Mouse (Mus musculus) skeletal muscle tissue, adult 2 months (tissue): ENCODE data around the gene Cdkn2a.

Experiments
- DNase-seq: peaks from one replicate; pipeline ENCODE4 v3.0.0-alpha.2; 2012; ENCODE audit warnings: low read depth, low spot score

Gene Cdkn2a

DNA sequence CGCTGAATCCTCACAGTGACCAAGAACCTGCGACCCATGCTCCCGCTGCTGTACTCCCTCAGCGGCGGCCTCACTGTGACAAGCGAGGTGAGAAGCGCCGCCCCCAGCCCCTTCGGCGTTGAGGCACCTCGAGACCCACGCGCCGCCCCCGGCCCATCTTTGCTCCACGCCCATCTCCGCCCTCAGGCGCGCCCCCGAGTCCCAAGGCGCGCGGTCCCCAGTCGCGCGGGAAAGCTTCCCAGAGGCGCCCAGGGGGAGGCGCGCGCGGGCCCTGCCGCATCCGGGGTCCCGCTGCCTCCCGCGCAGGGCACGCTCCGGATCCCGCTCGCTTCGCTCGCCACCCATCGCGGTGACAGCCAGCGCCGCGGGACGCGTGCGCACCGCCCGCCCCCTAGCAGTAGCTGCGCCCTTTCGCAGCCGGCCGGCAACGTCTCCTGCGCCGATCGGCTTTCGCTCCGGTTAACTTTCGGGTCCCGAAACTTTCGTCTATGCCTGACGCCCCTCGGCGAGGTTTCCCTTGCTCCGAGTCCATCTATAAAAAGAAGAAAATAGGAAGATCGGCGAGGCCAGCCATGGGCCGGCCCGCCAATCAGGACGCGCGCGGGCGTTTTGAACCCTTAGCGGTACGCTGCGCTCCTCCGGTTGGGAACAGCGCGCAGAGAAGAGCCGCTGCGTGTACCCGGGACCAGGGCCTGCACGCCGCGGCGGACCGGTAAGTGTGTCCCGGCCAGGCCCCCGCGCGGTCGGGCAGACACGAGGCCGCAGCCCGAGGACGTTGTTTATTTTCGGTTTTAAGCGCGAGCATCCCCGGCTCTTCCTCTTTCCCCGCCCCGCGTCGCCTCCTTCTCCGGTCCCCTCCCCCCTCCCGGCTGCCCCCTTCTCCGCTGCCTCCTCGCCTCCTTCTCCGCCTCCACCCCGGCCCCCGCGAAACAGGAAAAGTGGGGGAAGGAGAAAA, at the start of gene Cdkn2a:
Cdkn2a (minus strand) TSS at position 168 of the 955 bp plus-strand sequence.
- DNase-seq: no peak

DNA sequence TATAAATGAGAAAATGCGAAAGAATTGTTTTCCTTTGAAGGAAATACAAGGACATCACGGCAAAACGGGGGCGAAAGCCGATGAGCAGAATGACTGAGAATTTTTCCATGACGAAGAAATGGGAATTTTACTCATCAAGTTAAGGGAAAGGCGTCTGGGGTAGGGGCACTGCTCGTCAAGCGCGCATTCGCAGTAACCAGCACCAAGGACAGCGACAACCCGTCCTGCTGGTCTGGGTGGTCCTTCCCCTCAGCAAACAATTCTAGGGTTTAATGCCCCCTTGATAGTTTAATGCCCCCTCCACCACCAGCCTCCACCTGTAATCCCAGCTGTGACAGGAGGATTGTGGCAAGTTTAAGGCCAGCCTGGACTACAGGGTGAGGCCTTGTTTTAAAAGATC, 19.0 kb upstream of the Cdkn2a start:
- DNase-seq: no peak

DNA sequence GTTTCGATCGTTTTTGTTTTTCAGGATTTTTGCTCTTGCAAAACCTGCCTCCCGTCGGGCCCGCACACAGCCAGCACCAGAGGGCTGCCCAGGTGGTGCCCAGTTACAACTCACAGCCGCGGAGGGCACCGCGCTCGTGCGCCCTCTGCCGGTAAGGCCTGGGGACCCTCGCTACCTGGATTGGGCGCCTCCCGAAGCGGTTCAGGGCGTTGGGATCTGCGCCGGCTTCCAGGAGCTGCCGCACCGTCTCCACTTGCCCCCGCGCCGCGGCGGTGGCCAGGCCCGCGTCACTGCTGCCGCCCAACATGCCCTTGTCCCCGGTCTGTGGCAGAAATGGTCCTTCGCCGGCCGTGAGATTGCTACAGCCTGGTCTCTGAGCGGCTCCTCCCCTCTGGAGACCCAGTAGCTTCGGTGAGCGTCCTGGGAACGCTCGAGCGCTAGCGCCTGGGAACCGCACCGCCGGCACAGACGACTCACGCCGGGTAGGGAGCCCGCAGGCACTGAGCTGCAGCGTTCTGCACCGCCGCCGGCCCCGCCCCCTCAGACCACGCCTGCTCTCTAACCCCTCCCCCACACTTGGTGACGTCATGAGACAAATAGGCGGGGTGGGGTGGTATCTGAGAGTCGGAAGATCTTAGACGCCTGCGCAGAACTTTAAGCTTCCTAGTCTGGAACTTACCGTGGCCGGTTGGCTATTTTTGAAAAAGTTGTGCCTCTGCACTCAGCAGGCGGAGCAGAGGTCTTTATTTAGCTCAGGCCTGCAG, 16.2 kb upstream of the Cdkn2a start, which contains the start of gene Cdkn2b:
Cdkn2b (minus strand) TSS at position 549 of the 764 bp plus-strand sequence.
- peak; percentile 93 for DNase-seq

DNA sequence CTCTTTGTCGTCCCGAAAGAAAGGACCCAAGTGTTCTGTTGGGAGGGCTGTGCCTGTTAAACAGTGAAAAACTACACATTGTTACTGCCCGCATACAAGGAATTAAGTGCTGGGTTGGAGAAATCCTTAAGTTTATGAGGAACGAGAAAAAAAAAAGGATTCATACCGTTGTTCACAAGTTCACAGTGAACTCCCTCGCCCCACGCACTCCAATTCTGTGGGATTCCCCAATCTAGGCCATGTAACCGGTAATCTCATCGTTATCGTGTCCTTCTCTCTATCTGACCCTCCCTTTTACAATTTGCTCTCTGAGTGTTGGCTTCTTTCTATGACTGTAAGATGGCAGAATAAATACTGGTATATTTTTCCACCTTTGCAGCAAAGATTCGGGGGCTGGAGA, 15.5 kb upstream of the Cdkn2a start:
- no peak for DNase-seq

- DNase-seq: no peak
Measured at GRCm38 (mm10) chr4:89308001-89308400, 13.5 kb upstream of the Cdkn2a start.

GRCm38 (mm10) chr4:89306798-89307365, 12.4 kb upstream of the Cdkn2a start:
- no peak for DNase-seq

DNA sequence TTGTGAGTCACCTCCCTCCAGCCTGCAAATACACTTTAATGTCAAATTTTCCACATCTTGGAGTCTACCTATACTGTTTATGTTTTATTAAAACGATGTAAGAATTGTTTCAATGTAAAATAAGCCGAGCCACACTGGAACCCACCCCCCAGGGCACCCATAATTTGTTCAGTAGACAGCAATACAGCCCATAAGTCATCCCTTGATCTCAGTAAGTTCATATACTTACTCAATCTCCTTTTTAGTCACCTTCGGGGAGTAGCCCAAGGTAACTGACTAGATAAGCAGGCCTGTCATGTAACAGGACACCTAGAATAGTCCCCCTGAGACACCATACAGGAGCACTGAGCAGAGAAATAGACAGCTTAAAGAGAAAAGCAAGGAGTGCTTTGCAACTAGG, 11.2 kb upstream of the Cdkn2a start:
- no peak for DNase-seq

DNA sequence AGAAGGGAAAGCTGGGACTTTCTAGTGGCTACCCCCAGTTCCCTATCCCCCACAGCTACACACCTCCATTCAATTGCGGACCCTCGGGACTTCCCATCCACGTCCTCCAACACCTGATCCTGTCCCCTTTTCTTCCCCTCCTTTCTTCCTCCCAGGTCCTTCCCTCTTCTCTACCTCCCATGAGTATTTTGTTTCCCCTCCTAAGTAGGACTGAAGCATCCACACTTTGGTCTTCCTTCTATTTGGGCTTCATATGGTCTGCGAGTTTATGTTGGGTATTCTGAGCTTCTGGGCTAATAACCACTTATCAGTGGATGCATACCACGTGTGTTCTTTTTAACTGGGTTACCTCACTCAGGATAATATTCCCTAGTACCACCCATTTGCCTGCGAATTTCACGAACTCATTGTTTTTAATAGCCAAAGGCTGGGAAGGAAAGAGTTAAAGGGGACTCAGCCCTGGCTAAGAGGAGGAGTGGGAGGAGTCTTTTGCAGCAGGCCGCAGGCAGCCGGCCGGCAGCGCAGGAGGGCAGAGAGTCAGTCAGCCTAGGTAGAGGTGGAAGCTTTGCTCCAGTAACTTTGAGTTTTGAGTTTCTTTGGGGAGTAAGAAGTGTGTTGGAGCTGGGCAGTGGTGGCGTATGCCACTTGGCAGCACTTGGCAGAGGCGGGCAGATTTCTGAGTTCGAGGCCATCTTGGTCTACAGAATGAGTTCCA, 9.0 kb upstream of the Cdkn2a start:
- DNase-seq: no peak

- DNase-seq: no peak
Measured at GRCm38 (mm10) chr4:89302129-89302528, 7.7 kb upstream of the Cdkn2a start.

- no peak for DNase-seq
Measured at GRCm38 (mm10) chr4:89299721-89300120, 5.3 kb upstream of the Cdkn2a start.

DNA sequence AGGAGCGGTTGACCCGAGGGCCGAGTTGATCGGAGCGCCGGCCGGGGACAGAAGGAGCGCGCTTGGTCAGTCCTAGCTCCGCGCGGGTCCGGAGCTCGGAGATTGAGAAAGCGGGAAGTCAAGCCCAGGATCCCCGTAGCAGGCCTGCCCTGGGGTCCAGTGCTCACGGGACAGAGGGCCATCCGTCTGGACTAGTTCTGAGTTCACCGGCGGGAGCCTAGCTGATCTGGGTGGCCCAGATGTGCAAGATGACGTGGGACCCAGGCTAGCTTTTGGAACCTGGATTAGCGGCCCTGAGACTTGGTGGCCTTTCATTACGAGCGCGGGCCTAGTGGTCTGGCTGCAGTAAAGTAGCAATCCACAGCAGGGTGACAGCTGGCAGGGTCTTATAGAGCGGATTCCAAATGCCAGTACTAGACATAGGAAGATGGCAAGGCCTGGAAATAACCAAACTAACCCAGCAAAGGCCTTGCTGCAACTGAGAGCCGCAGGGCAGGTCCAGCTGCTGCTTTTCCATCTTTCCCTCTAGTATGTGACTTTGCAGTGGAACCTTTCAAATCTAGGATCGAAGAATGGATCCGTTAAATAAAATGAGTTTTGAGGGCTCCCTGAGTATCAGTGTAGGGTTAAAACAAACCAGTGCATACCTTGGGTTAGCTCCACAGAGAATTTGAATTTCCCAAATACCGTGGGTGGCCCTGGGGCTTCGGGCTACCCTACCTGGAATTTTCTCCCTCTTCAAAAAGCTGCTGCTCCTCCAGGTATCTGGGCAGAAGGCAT, 1.2 kb upstream of the Cdkn2a start:
- no peak for DNase-seq

DNA sequence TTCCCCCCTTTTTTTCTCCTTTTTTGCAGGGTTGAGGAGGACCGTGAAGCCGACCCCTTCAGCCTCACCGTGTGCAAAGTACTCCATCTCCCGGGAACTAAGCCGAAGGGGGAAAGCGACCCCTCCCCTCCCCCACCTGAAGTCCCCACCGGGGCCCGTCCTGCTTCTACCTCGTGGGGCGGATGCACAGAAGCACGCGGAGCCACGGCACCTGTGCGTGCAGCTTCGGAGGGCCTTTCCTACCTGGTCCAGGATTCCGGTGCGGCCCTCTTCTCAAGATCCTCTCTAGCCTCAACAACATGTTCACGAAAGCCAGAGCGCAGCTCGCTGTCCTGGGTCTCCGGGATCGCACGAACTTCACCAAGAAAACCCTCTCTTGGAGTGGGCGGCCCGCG, 365 bp downstream of the Cdkn2a start:
- DNase-seq: no peak

DNA sequence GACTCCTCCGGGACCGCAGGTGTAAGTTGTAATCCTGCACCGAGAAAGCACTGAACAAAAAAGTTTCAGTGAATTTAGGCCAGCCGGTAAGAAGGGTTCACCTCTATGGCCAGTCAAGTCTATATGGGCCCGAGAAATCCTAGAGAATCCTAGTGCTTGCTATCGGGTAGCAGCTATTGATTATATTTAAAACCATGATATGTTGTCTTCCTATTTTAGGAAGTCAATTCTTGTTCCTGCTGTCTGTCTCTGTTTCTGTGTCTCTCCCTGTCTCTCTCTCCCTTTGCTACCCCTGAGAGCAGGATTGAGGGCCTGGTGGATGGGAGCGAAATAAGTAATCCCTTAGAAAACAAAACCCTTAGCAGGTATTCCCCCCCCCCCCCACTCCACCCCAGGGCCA, 937 bp downstream of the Cdkn2a start:
- DNase-seq: no peak

GRCm38 (mm10) chr4:89289028-89289427, 5.4 kb downstream of the Cdkn2a start:
- no peak for DNase-seq

- DNase-seq: no peak
Measured at GRCm38 (mm10) chr4:89286566-89286965, 7.9 kb downstream of the Cdkn2a start.

- no peak for DNase-seq
Measured at GRCm38 (mm10) chr4:89285688-89286087, 8.8 kb downstream of the Cdkn2a start.

DNA sequence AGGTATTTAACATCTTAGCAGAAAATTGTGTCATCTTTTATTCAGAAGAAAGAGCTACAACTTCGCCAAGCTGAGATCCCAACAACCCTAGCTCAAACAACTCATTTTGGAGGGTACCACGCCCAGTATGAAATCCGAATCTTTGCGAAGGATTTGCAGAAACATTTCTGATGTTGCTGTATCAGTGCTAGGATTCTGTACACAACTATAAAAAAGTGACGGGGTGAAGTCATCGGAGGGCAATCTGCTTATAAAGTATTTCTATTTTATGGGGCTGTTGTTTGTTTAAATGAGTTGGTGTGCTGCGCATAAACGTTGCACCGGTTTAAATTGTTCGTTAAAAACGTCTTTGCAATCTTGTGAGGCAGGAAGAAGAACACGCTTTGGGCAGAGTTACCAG, 11.8 kb downstream of the Cdkn2a start:
- DNase-seq: no peak

DNA sequence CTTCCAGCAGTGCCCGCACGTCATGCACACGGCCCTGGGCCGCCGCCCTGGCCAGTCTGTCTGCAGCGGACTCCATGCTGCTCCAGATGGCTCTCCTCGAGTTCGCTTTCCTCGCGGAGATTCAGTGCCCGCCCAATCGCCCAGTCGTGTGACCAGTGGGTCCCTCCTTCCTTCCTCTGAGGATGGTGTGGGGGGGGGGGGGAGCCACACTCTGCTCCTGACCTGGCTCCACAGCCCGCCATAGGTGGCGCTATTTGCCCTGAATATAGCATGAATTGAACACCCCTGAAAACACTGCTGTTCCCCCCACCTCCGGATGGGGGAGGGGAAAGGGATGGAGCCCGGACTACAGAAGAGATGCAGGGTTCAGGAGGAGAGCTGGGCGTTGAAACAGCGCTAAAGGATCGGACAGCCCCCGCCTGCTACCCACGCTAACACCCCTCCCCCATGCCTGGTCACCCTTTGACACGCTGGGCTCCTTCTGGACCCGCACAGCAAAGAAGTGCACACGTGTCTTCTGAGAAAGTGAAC, 12.4 kb downstream of the Cdkn2a start:
- DNase-seq: no peak

- no peak for DNase-seq
Measured at GRCm38 (mm10) chr4:89281236-89281635, 13.2 kb downstream of the Cdkn2a start.

DNA sequence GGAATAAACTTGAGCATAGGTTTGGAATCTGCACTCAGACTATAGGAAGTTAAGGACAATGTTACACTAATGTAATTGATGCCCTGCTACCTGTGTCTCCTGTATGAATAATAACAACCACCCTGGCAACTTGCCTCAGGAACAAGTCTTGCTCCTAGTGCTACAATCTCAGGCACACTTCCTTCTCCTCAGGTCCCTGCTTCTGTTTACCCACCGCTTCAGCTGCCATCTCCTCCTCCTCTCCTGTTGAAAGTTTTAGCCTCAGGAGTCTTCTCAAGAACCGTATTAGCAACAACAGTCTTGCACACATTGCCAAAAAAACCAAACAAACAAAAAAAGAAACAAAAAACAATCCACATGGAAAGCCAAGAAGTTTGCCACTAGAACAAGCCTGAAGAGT, 14.8 kb downstream of the Cdkn2a start:
- DNase-seq: no peak
